Mouse (Mus musculus): ENCODE measurements around the gene Eif3g. TPM values are rescaled to one million over a fixed set of nuclear protein-coding genes. Genes with fewer than 3 reads are reported as not detected.
A peak's percentile ranks its signal among the peaks of the same experiment; 100 is the strongest.

Gene Eif3g
- polyA plus RNA-seq, 1 experiment from 2014 or later = 234 TPM

- H3K9ac ChIP-seq (ENCODE audit: low read depth, low read length) = peak overlapping the region; percentile 60
- no peak for ATAC-seq (replicated peaks; ENCODE audit: low FRiP score, low read depth)
These were observed 19.7 kb downstream of the Eif3g start for GRCm38 (mm10) chr9:20878710-20879065.

GRCm38 (mm10) chr9:20878041-20878709, 20.2 kb downstream of the Eif3g start:
- H3K9ac ChIP-seq (ENCODE audit: low read depth, low read length) = peak overlapping the region; percentile 60
- WGBS = under 1% methylated on average over 69 of the region's 69 CpGs
- peak; percentile 97 for ATAC-seq (replicated peaks; ENCODE audit: low FRiP score, low read depth)

More at GRCm38 (mm10) chr9:20878710-20879065, 19.7 kb downstream of the Eif3g start:
- no peak for TF ChIP-seq CTCF (IDR thresholded peaks at IDR 0.05; ENCODE audit: low read depth)
- no peaks in the 10 kb centered on the region for H3K4me1 ChIP-seq (replicated peaks; ENCODE audit: insufficient read depth, low read length)
- H3K36me3 ChIP-seq (ENCODE audit: insufficient read depth, low read length) = no peaks in the 10 kb centered on the region
- peak overlapping the region; percentile 57 for H3K4me2 ChIP-seq (ENCODE audit: low read length)
- DNase-seq (ENCODE audit: low spot score) = no peak
- H3K27me3 ChIP-seq (ENCODE audit: insufficient read depth, low read length) = no peaks in the 10 kb centered on the region
- peak overlapping the region; percentile 27 for H3K4me3 ChIP-seq (replicated peaks; ENCODE audit: low read depth, low read length)
- peak overlapping the region; percentile 78 for H3K27ac ChIP-seq
- no peaks in the 10 kb centered on the region for H3K9me3 ChIP-seq (replicated peaks; ENCODE audit: low read length)
- 18% methylated on average over 10 of the region's 10 CpGs for WGBS

GRCm38 (mm10) chr9:20877118-20878040, 21.0 kb downstream of the Eif3g start:
- Histone ChIP-seq H3K4me2 (ENCODE audit: low read length) (peak overlapping the region; percentile 57), H3K27ac (no peak overlapping the region; the same call in 1 of the 2 replicates), H3K9me3 (replicated peaks; ENCODE audit: low read length) (no peaks in the 10 kb centered on the region), H3K9ac (ENCODE audit: low read depth, low read length) (peak overlapping the region; percentile 40; the same call in 1 of the 2 replicates), H3K36me3 (ENCODE audit: insufficient read depth, low read length) (peaks cover 10% of the 10 kb centered on the region; the same call in 1 of the 2 replicates), H3K27me3 (ENCODE audit: insufficient read depth, low read length) (no peaks in the 10 kb centered on the region), H3K4me3 (replicated peaks; ENCODE audit: low read depth, low read length) (peak overlapping the region; percentile 23), H3K4me1 (replicated peaks; ENCODE audit: insufficient read depth, low read length) (no peaks in the 10 kb centered on the region)
- WGBS = 34% methylated on average over 14 of the region's 14 CpGs
- ATAC-seq (replicated peaks; ENCODE audit: low FRiP score, low read depth) (no peak), DNase-seq (ENCODE audit: low spot score) (no peak)
- TF ChIP-seq CTCF (IDR thresholded peaks at IDR 0.05; ENCODE audit: low read depth) = no peak

More at GRCm38 (mm10) chr9:20878041-20878709, 20.2 kb downstream of the Eif3g start:
- Histone ChIP-seq H3K4me1 (replicated peaks; ENCODE audit: insufficient read depth, low read length) (no peaks in the 10 kb centered on the region), H3K27me3 (ENCODE audit: insufficient read depth, low read length) (no peaks in the 10 kb centered on the region), H3K36me3 (ENCODE audit: insufficient read depth, low read length) (peaks cover 4% of the 10 kb centered on the region; the same call in 1 of the 2 replicates), H3K4me3 (replicated peaks; ENCODE audit: low read depth, low read length) (peak overlapping the region; percentile 27), H3K9me3 (replicated peaks; ENCODE audit: low read length) (no peaks in the 10 kb centered on the region), H3K4me2 (ENCODE audit: low read length) (peak overlapping the region; percentile 57), H3K27ac (peak overlapping the region; percentile 78)
- DNase-seq (ENCODE audit: low spot score) = peak; percentile 99
- peak; percentile 84 for TF ChIP-seq CTCF (IDR thresholded peaks at IDR 0.05; ENCODE audit: low read depth)

- no peak overlapping the region for H3K4me2 ChIP-seq (ENCODE audit: low read length)
- TF ChIP-seq CTCF (IDR thresholded peaks at IDR 0.05; ENCODE audit: low read depth) = no peak
- no peak overlapping the region for H3K4me3 ChIP-seq (replicated peaks; ENCODE audit: low read depth, low read length)
- H3K27ac ChIP-seq = no peak overlapping the region
- H3K9me3 ChIP-seq (replicated peaks; ENCODE audit: low read length) = no peaks in the 10 kb centered on the region
- H3K4me1 ChIP-seq (replicated peaks; ENCODE audit: insufficient read depth, low read length) = no peaks in the 10 kb centered on the region
- DNase-seq (ENCODE audit: low spot score) (no peak), ATAC-seq (replicated peaks; ENCODE audit: low FRiP score, low read depth) (no peak)
- WGBS = 62% methylated on average over 8 of the region's 9 CpGs
- H3K36me3 ChIP-seq (ENCODE audit: insufficient read depth, low read length) = peaks cover 12% of the 10 kb centered on the region; the same call in 1 of the 2 replicates
- H3K27me3 ChIP-seq (ENCODE audit: insufficient read depth, low read length) = no peaks in the 10 kb centered on the region
- H3K9ac ChIP-seq (ENCODE audit: low read depth, low read length) = no peak overlapping the region
These were observed 21.9 kb downstream of the Eif3g start for GRCm38 (mm10) chr9:20876318-20877117.

- H3K27ac ChIP-seq = no peak overlapping the region
- TF ChIP-seq CTCF (IDR thresholded peaks at IDR 0.05; ENCODE audit: low read depth) = no peak
- H3K4me3 ChIP-seq (replicated peaks; ENCODE audit: low read depth, low read length) = no peak overlapping the region
- 0 out of 2 replicates have a peak overlapping the region, but pooled peaks have one; percentile 35 for H3K9ac ChIP-seq (ENCODE audit: low read depth, low read length)
- ATAC-seq (replicated peaks; ENCODE audit: low FRiP score, low read depth) (no peak), DNase-seq (ENCODE audit: low spot score) (peak; percentile 29)
- no peaks in the 10 kb centered on the region for H3K27me3 ChIP-seq (ENCODE audit: insufficient read depth, low read length)
- H3K4me1 ChIP-seq (replicated peaks; ENCODE audit: insufficient read depth, low read length) = no peaks in the 10 kb centered on the region
- H3K9me3 ChIP-seq (replicated peaks; ENCODE audit: low read length) = no peaks in the 10 kb centered on the region
- peaks cover 15% of the 10 kb centered on the region; the same call in 1 of the 2 replicates for H3K36me3 ChIP-seq (ENCODE audit: insufficient read depth, low read length)
- WGBS = 60% methylated on average over 23 of the region's 23 CpGs
- H3K4me2 ChIP-seq (ENCODE audit: low read length) = no peak overlapping the region
These were observed 23.2 kb downstream of the Eif3g start for GRCm38 (mm10) chr9:20875021-20875790.

All from kidney, postnatal 0 days (tissue).